Mouse (Mus musculus): ENCODE measurements around the gene Myo19. TPM values are rescaled to one million over a fixed set of nuclear protein-coding genes. Genes with fewer than 3 reads are reported as not detected.
A peak's percentile ranks its signal among the peaks of the same experiment; 100 is the strongest.

The Myo19 gene
- polyA plus RNA-seq, 2 experiments: 3.9 to 6.5 TPM

DNA sequence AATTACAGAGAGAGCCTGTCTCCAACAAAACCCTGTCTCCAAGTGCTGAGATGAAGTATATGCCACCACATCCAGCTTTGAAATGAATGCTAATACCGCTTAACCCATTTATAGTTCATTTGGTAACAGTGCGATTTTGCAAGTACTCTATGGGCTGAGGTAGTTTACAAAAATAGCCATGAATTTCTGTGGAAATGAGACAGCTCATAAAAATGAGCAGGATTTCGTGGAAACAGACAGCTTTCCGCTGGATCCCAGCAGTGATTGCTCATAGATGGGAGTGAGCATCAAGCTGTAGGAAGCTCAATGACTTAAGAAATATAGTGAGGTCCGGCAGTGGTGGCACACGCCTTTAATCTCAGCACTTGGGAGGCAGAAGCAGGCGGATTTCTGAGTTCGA, 41.0 kb downstream of the Myo19 start:
- no peaks in the 10 kb centered on the region for H3K27me3 ChIP-seq (ENCODE audit: control insufficient read depth, insufficient read depth, low read length)
- 71% methylated on average over 8 of the region's 8 CpGs for WGBS (ENCODE audit: insufficient replicate concordance)
- DNase-seq (ENCODE audit: low read depth in 3 of 3, low spot score in 3 of 3) (no peak), ATAC-seq (ENCODE audit: insufficient read depth) (no peak)
- H3K4me3 ChIP-seq (ENCODE audit: insufficient read depth in 1 of 2, low read depth in 2 of 2, low read length in 2 of 2): no peak overlapping the region
- no peaks in the 10 kb centered on the region for H3K36me3 ChIP-seq (replicated peaks; ENCODE audit: control insufficient read depth, insufficient read depth, low read depth)
- H3K4me2 ChIP-seq (ENCODE audit: low read depth): no peak overlapping the region
- no peak overlapping the region for H3K9ac ChIP-seq (replicated peaks)
- H3K27ac ChIP-seq: no peak overlapping the region
- H3K9me3 ChIP-seq (ENCODE audit: control insufficient read depth, low read length): no peaks in the 10 kb centered on the region
- no peak for TF ChIP-seq EP300 (IDR thresholded peaks at IDR 0.05; ENCODE audit: low read depth)
- no peak for TF ChIP-seq CTCF (IDR thresholded peaks at IDR 0.05; ENCODE audit: low read depth)
- H3K4me1 ChIP-seq (replicated peaks; ENCODE audit: control insufficient read depth in 2 of 2, insufficient read depth in 2 of 2, low read length in 1 of 2): peaks cover 4 to 6% of the 10 kb centered on the region in 2 experiments; a peak in 3 of 4 replicates

DNA sequence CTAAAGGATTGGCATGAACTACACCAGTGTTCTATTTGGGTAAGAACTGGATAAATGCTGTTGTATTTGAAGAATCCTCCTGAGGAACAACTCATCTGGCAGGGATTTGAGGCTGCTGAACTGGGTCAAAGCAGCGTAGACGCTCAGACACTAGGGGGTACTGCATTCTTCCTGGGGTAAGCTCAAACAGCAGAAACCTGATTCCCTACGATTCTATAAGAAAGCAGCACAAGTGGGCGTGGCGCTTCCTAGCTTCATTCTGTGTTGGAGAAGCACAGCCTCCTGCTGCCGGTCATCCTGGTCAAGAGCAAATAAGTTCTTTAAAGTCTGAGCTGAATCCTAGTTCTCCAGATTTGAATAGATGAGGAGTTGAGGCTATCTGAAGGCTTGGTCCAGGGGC, 52.3 kb downstream of the Myo19 start:
- Histone ChIP-seq H3K27ac (no peak overlapping the region), H3K4me3 (ENCODE audit: insufficient read depth in 1 of 2, low read depth in 2 of 2, low read length in 2 of 2) (no peak overlapping the region), H3K9ac (replicated peaks) (no peak overlapping the region), H3K4me1 (replicated peaks; ENCODE audit: control insufficient read depth in 2 of 2, insufficient read depth in 2 of 2, low read length in 1 of 2) (no peaks in the 10 kb centered on the region), H3K9me3 (ENCODE audit: control insufficient read depth, low read length) (no peaks in the 10 kb centered on the region), H3K4me2 (ENCODE audit: low read depth) (no peak overlapping the region), H3K27me3 (ENCODE audit: control insufficient read depth, insufficient read depth, low read length) (no peaks in the 10 kb centered on the region), H3K36me3 (replicated peaks; ENCODE audit: control insufficient read depth, insufficient read depth, low read depth) (no peaks in the 10 kb centered on the region)
- no peak for TF ChIP-seq CTCF (IDR thresholded peaks at IDR 0.05; ENCODE audit: low read depth)
- TF ChIP-seq EP300 (IDR thresholded peaks at IDR 0.05; ENCODE audit: low read depth): no peak
- no peak for ATAC-seq (ENCODE audit: insufficient read depth)
- WGBS (ENCODE audit: insufficient replicate concordance): 19% methylated on average over 6 of the region's 6 CpGs
- no peak for DNase-seq (ENCODE audit: low read depth in 3 of 3, low spot score in 3 of 3)

DNA sequence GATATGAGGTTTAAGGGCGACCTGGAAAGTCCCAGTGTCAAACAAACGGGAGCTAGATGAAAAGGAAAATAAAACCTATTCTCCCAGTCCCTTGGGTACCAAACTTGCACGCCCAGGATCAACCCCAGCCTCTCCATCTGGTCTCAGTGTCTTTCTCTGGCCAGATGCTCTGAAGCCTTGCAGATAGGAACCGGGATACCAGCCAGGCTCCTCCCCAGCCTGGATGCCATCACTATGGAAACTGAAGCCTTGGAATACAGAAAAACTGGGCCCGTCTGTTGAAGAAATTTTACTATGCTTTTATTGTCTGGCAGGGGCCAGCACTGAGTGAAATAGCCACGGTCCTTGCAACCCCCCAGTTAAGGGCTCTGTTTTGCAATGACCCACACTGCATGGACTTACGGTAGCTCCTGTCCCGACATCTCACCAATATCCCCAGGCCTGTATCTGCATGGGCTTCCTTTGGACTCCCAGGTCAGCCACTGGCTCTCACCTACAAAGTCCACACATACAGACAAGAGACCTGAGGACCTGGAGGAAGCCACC, 59.6 kb downstream of the Myo19 start:
- Histone ChIP-seq H3K4me1 (replicated peaks; ENCODE audit: control insufficient read depth in 2 of 2, insufficient read depth in 2 of 2, low read length in 1 of 2) (no peaks in the 10 kb centered on the region), H3K36me3 (replicated peaks; ENCODE audit: control insufficient read depth, insufficient read depth, low read depth) (no peaks in the 10 kb centered on the region), H3K9me3 (ENCODE audit: control insufficient read depth, low read length) (no peaks in the 10 kb centered on the region), H3K4me2 (ENCODE audit: low read depth) (no peak overlapping the region), H3K27me3 (ENCODE audit: control insufficient read depth, insufficient read depth, low read length) (no peaks in the 10 kb centered on the region; the same call in none of the 2 replicates), H3K4me3 (ENCODE audit: insufficient read depth in 1 of 2, low read depth in 2 of 2, low read length in 2 of 2) (no peak overlapping the region), H3K9ac (replicated peaks) (no peak overlapping the region), H3K27ac (no peak overlapping the region)
- ATAC-seq (ENCODE audit: insufficient read depth) (no peak), DNase-seq (ENCODE audit: low read depth in 3 of 3, low spot score in 3 of 3) (no peak)
- WGBS (ENCODE audit: insufficient replicate concordance): 52% methylated on average over 8 of the region's 8 CpGs
- TF ChIP-seq EP300 (IDR thresholded peaks at IDR 0.05; ENCODE audit: low read depth): no peak

DNA sequence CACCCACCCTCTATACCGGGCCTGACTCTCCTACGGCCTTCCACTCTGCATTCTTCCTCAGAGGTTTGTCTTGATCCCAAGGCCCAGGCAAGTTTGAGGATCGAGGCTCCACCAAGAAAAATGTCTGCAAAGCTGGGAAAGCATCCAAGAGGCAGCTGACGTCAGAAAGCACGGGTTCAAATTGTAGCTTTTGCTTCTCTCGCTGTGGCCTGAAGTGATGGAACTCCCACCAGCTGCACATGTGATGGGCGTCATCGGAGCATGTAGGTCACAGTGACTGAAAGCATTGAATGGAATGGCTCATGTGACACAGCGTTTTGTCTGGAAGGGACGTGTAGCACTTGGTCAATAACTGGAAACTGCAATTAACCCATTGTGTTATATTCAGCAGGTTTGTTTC, 60.2 kb downstream of the Myo19 start:
- H3K4me3 ChIP-seq (ENCODE audit: insufficient read depth in 1 of 2, low read depth in 2 of 2, low read length in 2 of 2): no peak overlapping the region
- no peak overlapping the region for H3K9ac ChIP-seq (replicated peaks)
- WGBS (ENCODE audit: insufficient replicate concordance): 65% methylated on average over 10 of the region's 10 CpGs
- no peak overlapping the region for H3K27ac ChIP-seq
- no peaks in the 10 kb centered on the region for H3K4me1 ChIP-seq (replicated peaks; ENCODE audit: control insufficient read depth in 2 of 2, insufficient read depth in 2 of 2, low read length in 1 of 2)
- no peaks in the 10 kb centered on the region for H3K36me3 ChIP-seq (replicated peaks; ENCODE audit: control insufficient read depth, insufficient read depth, low read depth)
- no peak for TF ChIP-seq EP300 (IDR thresholded peaks at IDR 0.05; ENCODE audit: low read depth)
- no peak for TF ChIP-seq CTCF (IDR thresholded peaks at IDR 0.05; ENCODE audit: low read depth)
- H3K27me3 ChIP-seq (ENCODE audit: control insufficient read depth, insufficient read depth, low read length): peaks cover 2% of the 10 kb centered on the region
- no peaks in the 10 kb centered on the region for H3K9me3 ChIP-seq (ENCODE audit: control insufficient read depth, low read length)
- ATAC-seq (ENCODE audit: insufficient read depth) (no peak), DNase-seq (ENCODE audit: low read depth in 3 of 3, low spot score in 3 of 3) (no peak)
- no peak overlapping the region for H3K4me2 ChIP-seq (ENCODE audit: low read depth)

DNA sequence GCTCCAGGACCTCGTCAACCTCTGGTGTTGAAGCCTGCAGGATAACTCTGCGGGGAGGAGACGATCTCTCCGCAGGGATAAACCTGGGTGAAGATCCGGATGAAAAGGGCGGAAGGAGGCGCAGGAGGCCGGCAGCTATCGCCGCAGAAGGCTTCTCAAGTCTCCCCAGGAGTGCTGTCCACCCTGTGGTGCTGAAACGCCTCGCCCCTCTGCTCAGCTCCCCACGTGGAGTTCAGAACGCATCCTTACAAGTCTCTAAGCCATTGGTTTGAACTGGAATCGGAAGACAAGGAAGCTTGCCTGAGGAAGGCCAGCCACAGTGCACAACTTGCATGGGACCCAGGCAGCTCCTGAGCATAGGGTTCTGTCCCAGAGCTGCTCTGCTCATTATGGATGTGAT, 64.0 kb downstream of the Myo19 start:
- DNase-seq (ENCODE audit: low read depth in 3 of 3, low spot score in 3 of 3): peak; percentile 11 to 36 (median 22)

More for the DNA sequence above, 64.0 kb downstream of the Myo19 start:
- H3K9me3 ChIP-seq (ENCODE audit: control insufficient read depth, low read length): no peaks in the 10 kb centered on the region
- H3K4me2 ChIP-seq (ENCODE audit: low read depth): peak overlapping the region; percentile 8; the same call in 1 of the 2 replicates
- no peak overlapping the region for H3K27ac ChIP-seq
- no peak for ATAC-seq (ENCODE audit: insufficient read depth)
- no peak overlapping the region for H3K4me3 ChIP-seq (ENCODE audit: insufficient read depth in 1 of 2, low read depth in 2 of 2, low read length in 2 of 2)
- TF ChIP-seq EP300 (IDR thresholded peaks at IDR 0.05; ENCODE audit: low read depth) (no peak), CTCF (IDR thresholded peaks at IDR 0.05; ENCODE audit: low read depth) (no peak)
- WGBS (ENCODE audit: insufficient replicate concordance): under 1% methylated on average over 15 of the region's 15 CpGs
- no peaks in the 10 kb centered on the region; a peak in 1 of 4 replicates for H3K4me1 ChIP-seq (replicated peaks; ENCODE audit: control insufficient read depth in 2 of 2, insufficient read depth in 2 of 2, low read length in 1 of 2)
- H3K36me3 ChIP-seq (replicated peaks; ENCODE audit: control insufficient read depth, insufficient read depth, low read depth): no peaks in the 10 kb centered on the region
- no peak overlapping the region for H3K9ac ChIP-seq (replicated peaks)
- peaks cover 6% of the 10 kb centered on the region for H3K27me3 ChIP-seq (ENCODE audit: control insufficient read depth, insufficient read depth, low read length)
